Mouse (Mus musculus): ENCODE results near the gene Madcam1. TPM values are rescaled to one million over a fixed set of nuclear protein-coding genes. Genes with fewer than 3 reads are reported as not detected.

Madcam1 gene
- total and polyA plus RNA-seq, 3 experiments, result 61.9 to 171 (median 110) TPM

- peaks cover 9% of the 10 kb centered on the region for H3K79me2 ChIP-seq (replicated peaks; ENCODE audit: control insufficient read depth, extremely low read depth, insufficient read depth, poor library complexity, severe bottlenecking)
- H3K27me3 ChIP-seq (replicated peaks), result no peaks in the 10 kb centered on the region
- no peak overlapping the region for H3K9ac ChIP-seq (ENCODE audit: insufficient read depth, low read depth)
- no peak for DNase-seq (ENCODE audit: extremely low read depth)
- H3K27ac ChIP-seq (ENCODE audit: insufficient read depth, low read depth), result no peak overlapping the region
- no peak overlapping the region for H3K4me2 ChIP-seq (ENCODE audit: insufficient read depth, low read depth, poor library complexity, severe bottlenecking)
- H3K9me3 ChIP-seq (replicated peaks; ENCODE audit: low read length), result peaks cover 6% of the 10 kb centered on the region
- dilution Hi-C loops (cut with MboI; ENCODE audit: extremely low pct_ligation_motif_present, extremely low pct_unique_long_range_greater_than_20kb, low sequenced_read_pairs), result no loop called here
- peaks cover 47 to 63% of the 10 kb centered on the region in 2 experiments for H3K36me3 ChIP-seq (replicated peaks in 1 of 2; ENCODE audit: control insufficient read depth in 1 of 2, insufficient read depth in 1 of 2, low read length in 1 of 2)
- TF ChIP-seq ZKSCAN1 (IDR thresholded peaks at IDR 0.05; ENCODE audit: borderline replicate concordance, low read depth, low read length) (no peak), ELF1 (IDR thresholded peaks at IDR 0.05; ENCODE audit: low read depth, low read length) (no peak), CHD2 (IDR thresholded peaks at IDR 0.05; ENCODE audit: low read length) (no peak), CHD1 (IDR thresholded peaks at IDR 0.05; ENCODE audit: low read depth, low read length) (no peak), EP300 (IDR thresholded peaks at IDR 0.05; ENCODE audit: low read length) (no peak), UBTF (IDR thresholded peaks at IDR 0.05; ENCODE audit: low read depth, low read length) (no peak), ZNF384 (IDR thresholded peaks at IDR 0.05; ENCODE audit: low read depth, low read length) (no peak), MXI1 (IDR thresholded peaks at IDR 0.05; ENCODE audit: low read depth, low read length) (no peak), MEF2A (IDR thresholded peaks at IDR 0.05; ENCODE audit: borderline replicate concordance, low read depth, low read length) (no peak), ETS1 (conservative IDR thresholded peaks at IDR 0.05; ENCODE audit: low read depth, low read length) (no peak), POLR2A (IDR thresholded peaks at IDR 0.05; ENCODE audit: low read depth, low read length) (no peak)
- H3K4me3 ChIP-seq (replicated peaks in 1 of 3; ENCODE audit: low read depth in 2 of 3, low read length in 2 of 3, poor library complexity in 1 of 3), result no peak overlapping the region
- in situ Hi-C loops (cut with MboI; ENCODE audit: low pct_ligation_motif_present, low pct_unique_long_range_greater_than_20kb, low sequenced_read_pairs), result no loop called here
- H3K4me1 ChIP-seq (ENCODE audit: control insufficient read depth in 1 of 2, insufficient read depth in 2 of 2), result peaks cover 7 to 20% of the 10 kb centered on the region in 2 experiments
Measured at GRCm38 (mm10) chr10:79689178-79689577, 24.8 kb downstream of the Madcam1 start.

- Histone ChIP-seq H3K79me2 (replicated peaks; ENCODE audit: control insufficient read depth, extremely low read depth, insufficient read depth, poor library complexity, severe bottlenecking) (no peaks in the 10 kb centered on the region), H3K9ac (ENCODE audit: insufficient read depth, low read depth) (no peak overlapping the region), H3K4me1 (ENCODE audit: control insufficient read depth in 1 of 2, insufficient read depth in 2 of 2) (peaks cover 0 to 12% of the 10 kb centered on the region in 2 experiments; a peak in 1 of 4 replicates), H3K9me3 (replicated peaks; ENCODE audit: low read length) (peaks cover 6% of the 10 kb centered on the region), H3K4me2 (ENCODE audit: insufficient read depth, low read depth, poor library complexity, severe bottlenecking) (no peak overlapping the region), H3K27ac (ENCODE audit: insufficient read depth, low read depth) (no peak overlapping the region), H3K27me3 (replicated peaks) (no peaks in the 10 kb centered on the region), H3K36me3 (replicated peaks in 1 of 2; ENCODE audit: control insufficient read depth in 1 of 2, insufficient read depth in 1 of 2, low read length in 1 of 2) (peaks cover 22 to 36% of the 10 kb centered on the region in 2 experiments), H3K4me3 (replicated peaks in 1 of 3; ENCODE audit: low read depth in 2 of 3, low read length in 2 of 3, poor library complexity in 1 of 3) (no peak overlapping the region)
- DNase-seq (ENCODE audit: extremely low read depth), result no peak
- TF ChIP-seq IRF4 (IDR thresholded peaks at IDR 0.05; ENCODE audit: low read depth, low read length) (no peak), CHD2 (IDR thresholded peaks at IDR 0.05; ENCODE audit: low read length) (no peak), CTCF (conservative IDR thresholded peaks at IDR 0.05 in 1 of 2, IDR thresholded peaks at IDR 0.05 in 1 of 2; ENCODE audit: low read depth in 2 of 2, low read length in 2 of 2) (peak in 1 of 2 experiments; percentile 20; a peak in 2 of 4 replicates), NRF1 (IDR thresholded peaks at IDR 0.05; ENCODE audit: low read depth, low read length) (no peak), MXI1 (IDR thresholded peaks at IDR 0.05; ENCODE audit: low read depth, low read length) (no peak), ELF1 (IDR thresholded peaks at IDR 0.05; ENCODE audit: low read depth, low read length) (no peak), ZKSCAN1 (IDR thresholded peaks at IDR 0.05; ENCODE audit: borderline replicate concordance, low read depth, low read length) (no peak)
- in situ Hi-C loops (cut with MboI; ENCODE audit: low pct_ligation_motif_present, low pct_unique_long_range_greater_than_20kb, low sequenced_read_pairs), result loop anchor here (5.0 kb wide), 3 partner anchors 40 to 120 kb away; no protein-coding TSS in a partner anchor
- dilution Hi-C loops (cut with MboI; ENCODE audit: extremely low pct_ligation_motif_present, extremely low pct_unique_long_range_greater_than_20kb, low sequenced_read_pairs), result no loop called here
Measured at GRCm38 (mm10) chr10:79691986-79692548, 27.7 kb downstream of the Madcam1 start.
